Mouse (Mus musculus): ENCODE measurements at regions not wholly inside any gene's neighbourhood (a gene's known extent, or its start where the extent isn't known, plus 50 kb on each side); places are given as distances from the start of the nearest gene placed in this dataset.

- ATAC-seq (ENCODE audit: insufficient number of reproducible peaks, low FRiP score, low TSS enrichment) = no peak
These were observed 86.2 kb upstream of the Dhrs4 start for GRCm38 (mm10) chr14:55392390-55392789.

GRCm38 (mm10) chr14:55406146-55406545 lies 72.4 kb upstream of the Dhrs4 start:
- no peak for ATAC-seq (ENCODE audit: insufficient number of reproducible peaks, low FRiP score, low TSS enrichment)

Data from cerebellum, adult (tissue).